Mouse (Mus musculus) myocyte (in vitro differentiated cells): ENCODE measurements at regions not wholly inside any gene's neighbourhood (a gene's known extent, or its start where the extent isn't known, plus 50 kb on each side); places are given as distances from the start of the nearest gene placed in this dataset.

Source experiments
- MAX ChIP-seq: IDR thresholded peaks from one replicate; pipeline ENCODE4 v1.6.1; 2011; ENCODE audit warnings: low read depth, mild to moderate bottlenecking, control low read depth
- POLR2A ChIP-seq: IDR thresholded peaks from one replicate; pipeline ENCODE4 v1.6.1; 2011; ENCODE audit warnings: low read depth, mild to moderate bottlenecking, control low read depth, moderate library complexity; ENCODE audit not compliant: insufficient read length
- USF1 ChIP-seq: IDR thresholded peaks from one replicate; pipeline ENCODE4 v1.6.1; 2011; ENCODE audit warnings: low read depth, mild to moderate bottlenecking, control low read depth, moderate library complexity

- TF ChIP-seq USF1 (no peak), POLR2A (no peak), MAX (no peak)
These were observed 240.7 kb upstream of the Nr5a2 start for GRCm38 (mm10) chr1:137200931-137201330.
